Mouse (Mus musculus) heart, postnatal 25 days (tissue): ENCODE data around the gene Mog. TPM values are rescaled to one million over a fixed set of nuclear protein-coding genes. Genes with fewer than 3 reads are reported as not detected.

Experiments
- DNase-seq: peaks from one replicate; pipeline ENCODE4 v3.0.0; 2022; ENCODE audit warnings: low spot score
- intact Hi-C: fragments of 180-260 bp; cut with DNase I; formaldehyde crosslinking; loops from one replicate; pipeline ENCODE4 v1.15.1; 2025
- total RNA-seq, 2 experiments: library from RNA; stranded (reverse); gene quantifications; 2 replicates each; pipeline ENCODE4 v1.2.3; 2021

Mog gene
- total RNA-seq, 2 experiments from 2014 or later, result not detected

GRCm38 (mm10) chr17:36961125-36961524, 62.1 kb downstream of the Mog start:
- intact Hi-C loops, result no loop called here

More at GRCm38 (mm10) chr17:36961125-36961524, 62.1 kb downstream of the Mog start:
- no peak for DNase-seq

Other genes starting within 250 kb of the Mog start
- gene H2-M10.6, start 211.2 kb downstream of the Mog start, total RNA-seq, result not detected
- 10 to 100 TPM; 19.4 to 20.5 TPM for gene Trim26, start 186.3 kb downstream of the Mog start, total RNA-seq
- not detected for gene Trim15, start 156.2 kb downstream of the Mog start, total RNA-seq
- 1 to 10 TPM; 1.2 TPM for gene Trim10, start 153.8 kb downstream of the Mog start, total RNA-seq
- not detected for gene Trim40, start 133.3 kb downstream of the Mog start, total RNA-seq
- not detected for gene Trim31, start 125.3 kb downstream of the Mog start, total RNA-seq
- 1 to 10 TPM in 1 of 2 experiments, under 1 TPM in 1; 0.36 to 1.1 TPM for gene Rnf39, start 80.5 kb downstream of the Mog start, total RNA-seq
- gene Ppp1r11, start 71.7 kb downstream of the Mog start, total RNA-seq, result 10 to 100 TPM; 87.4 to 92.9 TPM
- 10 to 100 TPM; 25.9 to 27.4 TPM for gene Znrd1, start 64.8 kb downstream of the Mog start, total RNA-seq
- 10 to 100 TPM; 11.2 to 14.7 TPM for gene Znrd1as, start 64.8 kb downstream of the Mog start, total RNA-seq
- gene 2410137M14Rik, start 42.2 kb downstream of the Mog start, total RNA-seq, result under 1 TPM; 0.49 to 0.61 TPM
- gene H2-M5, start 33.9 kb downstream of the Mog start, total RNA-seq, result not detected
- gene Zfp57, start 22.2 kb downstream of the Mog start, total RNA-seq, result 1 to 10 TPM; 1.6 to 2.9 TPM
- gene Gabbr1, start 22.6 kb upstream of the Mog start, total RNA-seq, result 1 to 10 TPM; 6.9 to 7.4 TPM
- not detected for gene Olfr90, start 65.1 kb upstream of the Mog start, total RNA-seq
- not detected for gene Olfr91, start 74.9 kb upstream of the Mog start, total RNA-seq
- not detected for gene Olfr92, start 96.7 kb upstream of the Mog start, total RNA-seq
- gene Olfr93, start 138.1 kb upstream of the Mog start, total RNA-seq, result not detected
- not detected for gene Ubd, start 170.5 kb upstream of the Mog start, total RNA-seq
- gene Olfr94, start 177.6 kb upstream of the Mog start, total RNA-seq, result not detected
- gene Olfr95, start 189.7 kb upstream of the Mog start, total RNA-seq, result not detected
- gene Olfr96, start 196.7 kb upstream of the Mog start, total RNA-seq, result not detected
- gene Olfr97, start 213.9 kb upstream of the Mog start, total RNA-seq, result not detected
- not detected for gene Olfr98, start 240.4 kb upstream of the Mog start, total RNA-seq
- 1 to 10 TPM; 3.0 to 3.2 TPM for gene H2-M3, start 246.8 kb upstream of the Mog start, total RNA-seq